Mouse (Mus musculus) adrenal gland, postnatal 10 days (tissue): ENCODE measurements around the gene Hs2st1. TPM values are rescaled to one million over a fixed set of nuclear protein-coding genes. Genes with fewer than 3 reads are reported as not detected.

Experiments used
- DNase-seq: peaks from one replicate; pipeline ENCODE4 v3.0.0; 2021; ENCODE audit warnings: mixed read lengths
- total RNA-seq, 2 experiments: library from RNA; stranded (reverse); gene quantifications; 2 replicates each; pipeline ENCODE4 v1.2.3; 2021

The Hs2st1 gene
- total RNA-seq, 2 experiments from 2014 or later, result 19.2 to 19.5 TPM

- DNase-seq, result no peak
These were observed 133.9 kb downstream of the Hs2st1 start for GRCm38 (mm10) chr3:144436076-144436475.

GRCm38 (mm10) chr3:144435281-144435680 is 134.7 kb downstream of the Hs2st1 start:
- DNase-seq, result no peak

- no peak for DNase-seq
These were observed 135.7 kb downstream of the Hs2st1 start for GRCm38 (mm10) chr3:144434276-144434675.

GRCm38 (mm10) chr3:144433039-144433438 is 136.9 kb downstream of the Hs2st1 start:
- DNase-seq, result no peak

GRCm38 (mm10) chr3:144432143-144432577 is 137.8 kb downstream of the Hs2st1 start:
- DNase-seq, result peak; percentile 30

GRCm38 (mm10) chr3:144428514-144429431 is 141.2 kb downstream of the Hs2st1 start:
- DNase-seq, result no peak

GRCm38 (mm10) chr3:144425041-144425448 is 144.9 kb downstream of the Hs2st1 start:
- DNase-seq, result peak; percentile 59

- no peak for DNase-seq
These were observed 148.4 kb downstream of the Hs2st1 start for GRCm38 (mm10) chr3:144421404-144422180.

GRCm38 (mm10) chr3:144413821-144414220 is 156.2 kb downstream of the Hs2st1 start:
- no peak for DNase-seq

- DNase-seq, result no peak
These were observed 157.3 kb downstream of the Hs2st1 start for GRCm38 (mm10) chr3:144412538-144413272.

- no peak for DNase-seq
These were observed 158.2 kb downstream of the Hs2st1 start for GRCm38 (mm10) chr3:144411650-144412278.

- no peak for DNase-seq
These were observed 158.9 kb downstream of the Hs2st1 start for GRCm38 (mm10) chr3:144411051-144411542.

GRCm38 (mm10) chr3:144408953-144409352 is 161.0 kb downstream of the Hs2st1 start:
- DNase-seq, result no peak

GRCm38 (mm10) chr3:144405331-144405730 is 164.7 kb downstream of the Hs2st1 start:
- no peak for DNase-seq

GRCm38 (mm10) chr3:144401292-144401691 is 168.7 kb downstream of the Hs2st1 start:
- DNase-seq, result no peak

GRCm38 (mm10) chr3:144400870-144401269 is 169.1 kb downstream of the Hs2st1 start:
- no peak for DNase-seq

GRCm38 (mm10) chr3:144400374-144400773 is 169.6 kb downstream of the Hs2st1 start:
- DNase-seq, result no peak

GRCm38 (mm10) chr3:144399358-144400096 is 170.5 kb downstream of the Hs2st1 start:
- peak; percentile 95 for DNase-seq

GRCm38 (mm10) chr3:144398166-144398565 is 171.8 kb downstream of the Hs2st1 start:
- no peak for DNase-seq

- DNase-seq, result no peak
These were observed 173.5 kb downstream of the Hs2st1 start for GRCm38 (mm10) chr3:144396478-144396877.

GRCm38 (mm10) chr3:144394454-144394943 is 175.5 kb downstream of the Hs2st1 start:
- no peak for DNase-seq
